Mouse (Mus musculus) lung, adult 18-20 months (tissue): ENCODE measurements around the gene Bsx.

Experiments used
- DNase-seq, 2 experiments: peaks; one replicate each; pipeline ENCODE4 v3.0.0; 2022; ENCODE audit warnings: mixed read lengths in 2 of 2

Bsx gene

GRCm38 (mm10) chr9:40873556-40874470 lies at the start of gene Bsx:
Gene Bsx, plus strand, starts transcription at chr9:40874127.
- peak in 1 of 2 experiments; percentile 7 for DNase-seq

- DNase-seq = no peak
Measured at GRCm38 (mm10) chr9:40825601-40826000, 48.3 kb upstream of the Bsx start.

- no peak for DNase-seq
Measured at GRCm38 (mm10) chr9:40827366-40827765, 46.6 kb upstream of the Bsx start.

GRCm38 (mm10) chr9:40834569-40834968 lies 39.4 kb upstream of the Bsx start:
- DNase-seq = peak; percentile 44 to 63

GRCm38 (mm10) chr9:40836681-40837080 lies 37.2 kb upstream of the Bsx start:
- DNase-seq = no peak

- DNase-seq = no peak
Measured at GRCm38 (mm10) chr9:40839662-40840061, 34.3 kb upstream of the Bsx start.

- no peak for DNase-seq
Measured at GRCm38 (mm10) chr9:40851515-40851914, 22.4 kb upstream of the Bsx start.

GRCm38 (mm10) chr9:40858461-40859160 lies 15.3 kb upstream of the Bsx start:
- DNase-seq = no peak

GRCm38 (mm10) chr9:40859196-40859595 lies 14.7 kb upstream of the Bsx start:
- no peak for DNase-seq

GRCm38 (mm10) chr9:40870331-40870730 lies 3.6 kb upstream of the Bsx start:
- DNase-seq = no peak

- DNase-seq = no peak
Measured at GRCm38 (mm10) chr9:40871369-40872155, 2.4 kb upstream of the Bsx start.

- DNase-seq = peak; percentile 17 to 36
Measured at GRCm38 (mm10) chr9:40872156-40872478, 1.8 kb upstream of the Bsx start.

- no peak for DNase-seq
Measured at GRCm38 (mm10) chr9:40874961-40875360, 1.0 kb downstream of the Bsx start.

- DNase-seq = no peak
Measured at GRCm38 (mm10) chr9:40875431-40875830, 1.5 kb downstream of the Bsx start.

GRCm38 (mm10) chr9:40876164-40876563 lies 2.2 kb downstream of the Bsx start:
- no peak for DNase-seq

- DNase-seq = no peak
Measured at GRCm38 (mm10) chr9:40876693-40877092, 2.8 kb downstream of the Bsx start.

GRCm38 (mm10) chr9:40877146-40877880 lies 3.4 kb downstream of the Bsx start:
- DNase-seq = no peak

GRCm38 (mm10) chr9:40877881-40878235 lies 3.9 kb downstream of the Bsx start:
- DNase-seq = no peak

GRCm38 (mm10) chr9:40878291-40878945 lies 4.5 kb downstream of the Bsx start:
- DNase-seq = no peak

GRCm38 (mm10) chr9:40878998-40879397 lies 5.1 kb downstream of the Bsx start:
- no peak for DNase-seq

- no peak for DNase-seq
Measured at GRCm38 (mm10) chr9:40885669-40886068, 11.7 kb downstream of the Bsx start.

- no peak for DNase-seq
Measured at GRCm38 (mm10) chr9:40889389-40889788, 15.5 kb downstream of the Bsx start.
